Mouse (Mus musculus): ENCODE measurements around the gene Grxcr1. TPM values are rescaled to one million over a fixed set of nuclear protein-coding genes. Genes with fewer than 3 reads are reported as not detected.
A peak's percentile ranks its signal among the peaks of the same experiment; 100 is the strongest.

Gene Grxcr1
- polyA plus RNA-seq, 2 experiments: not detected

DNA sequence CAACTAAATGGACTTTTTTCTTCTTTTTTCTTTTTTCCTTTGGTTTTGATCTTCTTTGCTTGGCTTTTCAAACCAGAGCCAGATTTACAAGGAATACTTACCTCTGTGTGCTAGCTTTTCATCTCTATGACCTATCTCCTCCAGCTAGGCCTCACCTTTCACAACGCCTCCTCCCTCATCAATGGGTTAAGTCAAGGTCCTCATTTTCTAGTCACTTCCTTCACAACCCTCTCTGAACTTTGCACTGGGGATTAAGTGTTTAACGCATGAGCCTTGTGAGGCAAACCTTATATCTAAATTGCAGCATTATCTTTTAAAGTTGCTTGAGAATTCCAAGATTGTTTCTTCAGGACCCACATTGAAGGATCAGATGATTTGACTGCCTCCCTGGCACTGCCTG lies 27.2 kb upstream of the Grxcr1 start:
- WGBS (ENCODE audit: insufficient replicate concordance): 52% methylated on average over 2 of the region's 2 CpGs
- H3K4me3 ChIP-seq (ENCODE audit: insufficient read depth in 1 of 2, low read depth in 2 of 2, low read length in 2 of 2): no peak overlapping the region
- H3K9me3 ChIP-seq (ENCODE audit: control insufficient read depth, low read length): no peaks in the 10 kb centered on the region
- no peak for DNase-seq (ENCODE audit: low read depth in 3 of 3, low spot score in 3 of 3)
- H3K27ac ChIP-seq: no peak overlapping the region
- H3K4me1 ChIP-seq (replicated peaks; ENCODE audit: control insufficient read depth in 2 of 2, insufficient read depth in 2 of 2, low read length in 1 of 2): no peaks in the 10 kb centered on the region
- no peaks in the 10 kb centered on the region for H3K27me3 ChIP-seq (ENCODE audit: control insufficient read depth, insufficient read depth, low read length)
- no peaks in the 10 kb centered on the region for H3K36me3 ChIP-seq (replicated peaks; ENCODE audit: control insufficient read depth, insufficient read depth, low read depth)
- no peak for ATAC-seq (ENCODE audit: insufficient read depth)
- H3K4me2 ChIP-seq (ENCODE audit: low read depth): no peak overlapping the region
- TF ChIP-seq CTCF (IDR thresholded peaks at IDR 0.05; ENCODE audit: low read depth): no peak
- TF ChIP-seq EP300 (IDR thresholded peaks at IDR 0.05; ENCODE audit: low read depth): no peak
- no peak overlapping the region for H3K9ac ChIP-seq (replicated peaks)

DNA sequence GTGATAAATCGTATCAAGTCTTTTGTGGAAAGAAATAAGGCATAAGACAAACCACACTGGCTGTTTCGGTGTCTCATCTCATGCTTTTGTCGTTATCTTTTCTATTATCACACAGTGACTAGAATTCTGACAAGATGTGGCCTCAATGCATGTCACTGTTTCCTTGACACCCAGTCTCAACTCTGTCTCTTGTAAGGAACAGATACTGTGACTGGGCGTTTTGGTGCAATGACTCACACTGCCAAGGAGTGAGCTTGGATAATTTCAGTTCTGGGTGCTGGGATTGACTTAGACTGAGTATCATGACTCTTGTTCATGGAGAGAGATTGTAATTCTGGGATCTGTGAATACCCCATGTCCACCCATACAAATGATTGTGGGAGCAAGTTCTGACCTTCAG lies 24.6 kb upstream of the Grxcr1 start:
- ATAC-seq (ENCODE audit: insufficient read depth) (no peak), DNase-seq (ENCODE audit: low read depth in 3 of 3, low spot score in 3 of 3) (no peak)
- H3K4me3 ChIP-seq (ENCODE audit: insufficient read depth in 1 of 2, low read depth in 2 of 2, low read length in 2 of 2): no peak overlapping the region
- no peaks in the 10 kb centered on the region for H3K9me3 ChIP-seq (ENCODE audit: control insufficient read depth, low read length)
- no peaks in the 10 kb centered on the region for H3K36me3 ChIP-seq (replicated peaks; ENCODE audit: control insufficient read depth, insufficient read depth, low read depth)
- H3K27ac ChIP-seq: no peak overlapping the region
- no peaks in the 10 kb centered on the region for H3K4me1 ChIP-seq (replicated peaks; ENCODE audit: control insufficient read depth in 2 of 2, insufficient read depth in 2 of 2, low read length in 1 of 2)
- H3K9ac ChIP-seq (replicated peaks): no peak overlapping the region
- TF ChIP-seq CTCF (IDR thresholded peaks at IDR 0.05; ENCODE audit: low read depth) (no peak), EP300 (IDR thresholded peaks at IDR 0.05; ENCODE audit: low read depth) (no peak)
- 34% methylated on average over 4 of the region's 4 CpGs for WGBS (ENCODE audit: insufficient replicate concordance)
- no peak overlapping the region for H3K4me2 ChIP-seq (ENCODE audit: low read depth)
- no peaks in the 10 kb centered on the region for H3K27me3 ChIP-seq (ENCODE audit: control insufficient read depth, insufficient read depth, low read length)

DNA sequence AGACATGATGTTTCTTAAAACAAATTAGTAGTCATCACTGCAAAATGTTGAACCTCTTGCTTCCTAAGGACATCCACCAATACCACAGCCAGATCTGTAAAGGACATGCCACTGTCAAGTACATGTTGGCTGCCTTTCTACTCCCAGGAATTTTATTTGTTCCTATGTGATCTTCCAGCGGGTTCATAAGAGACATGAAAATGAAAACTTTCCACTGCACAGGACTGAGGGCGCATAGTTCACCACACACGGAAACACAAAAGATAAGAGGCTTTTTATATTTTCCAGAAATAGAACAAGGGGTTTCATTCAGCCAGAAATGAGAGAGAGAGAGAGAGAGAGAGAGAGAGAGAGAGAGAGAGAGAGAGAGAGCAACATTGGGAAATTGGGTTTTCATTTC lies 20.1 kb upstream of the Grxcr1 start:
- H3K4me1 ChIP-seq (replicated peaks; ENCODE audit: control insufficient read depth in 2 of 2, insufficient read depth in 2 of 2, low read length in 1 of 2): no peaks in the 10 kb centered on the region
- TF ChIP-seq CTCF (IDR thresholded peaks at IDR 0.05; ENCODE audit: low read depth) (no peak), EP300 (IDR thresholded peaks at IDR 0.05; ENCODE audit: low read depth) (no peak)
- 38% methylated on average over 3 of the region's 3 CpGs for WGBS (ENCODE audit: insufficient replicate concordance)
- DNase-seq (ENCODE audit: low read depth in 3 of 3, low spot score in 3 of 3) (no peak), ATAC-seq (ENCODE audit: insufficient read depth) (no peak)
- H3K4me2 ChIP-seq (ENCODE audit: low read depth): no peak overlapping the region
- no peaks in the 10 kb centered on the region for H3K9me3 ChIP-seq (ENCODE audit: control insufficient read depth, low read length)
- H3K9ac ChIP-seq (replicated peaks): no peak overlapping the region
- H3K36me3 ChIP-seq (replicated peaks; ENCODE audit: control insufficient read depth, insufficient read depth, low read depth): no peaks in the 10 kb centered on the region
- H3K4me3 ChIP-seq (ENCODE audit: insufficient read depth in 1 of 2, low read depth in 2 of 2, low read length in 2 of 2): no peak overlapping the region
- H3K27me3 ChIP-seq (ENCODE audit: control insufficient read depth, insufficient read depth, low read length): no peaks in the 10 kb centered on the region
- no peak overlapping the region for H3K27ac ChIP-seq

DNA sequence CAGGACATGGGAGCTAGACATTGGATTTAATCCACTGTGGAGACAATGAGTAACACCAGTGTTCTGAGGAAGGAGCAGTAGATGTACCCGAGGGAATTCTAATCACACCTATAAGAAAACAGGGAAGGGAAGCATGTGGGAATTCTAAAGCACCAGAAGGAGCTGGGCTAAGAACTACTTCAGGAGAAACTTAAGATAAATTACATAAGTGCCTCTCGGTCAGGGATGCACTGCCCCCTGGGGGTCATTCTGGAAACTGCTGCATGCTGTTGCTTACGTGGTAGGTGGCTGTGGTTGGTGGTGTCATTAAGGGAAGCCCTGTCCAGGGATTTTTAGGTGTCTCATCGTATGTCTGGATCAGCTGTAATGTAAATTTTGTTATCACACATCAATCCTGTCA lies 19.0 kb upstream of the Grxcr1 start:
- Histone ChIP-seq H3K9ac (replicated peaks) (no peak overlapping the region), H3K4me1 (replicated peaks; ENCODE audit: control insufficient read depth in 2 of 2, insufficient read depth in 2 of 2, low read length in 1 of 2) (no peaks in the 10 kb centered on the region), H3K4me3 (ENCODE audit: insufficient read depth in 1 of 2, low read depth in 2 of 2, low read length in 2 of 2) (no peak overlapping the region), H3K36me3 (replicated peaks; ENCODE audit: control insufficient read depth, insufficient read depth, low read depth) (no peaks in the 10 kb centered on the region), H3K27ac (no peak overlapping the region), H3K9me3 (ENCODE audit: control insufficient read depth, low read length) (no peaks in the 10 kb centered on the region), H3K27me3 (ENCODE audit: control insufficient read depth, insufficient read depth, low read length) (no peaks in the 10 kb centered on the region), H3K4me2 (ENCODE audit: low read depth) (no peak overlapping the region)
- DNase-seq (ENCODE audit: low read depth in 3 of 3, low spot score in 3 of 3) (peak; percentile 17 to 34 (median 19)), ATAC-seq (ENCODE audit: insufficient read depth) (no peak)
- TF ChIP-seq CTCF (IDR thresholded peaks at IDR 0.05; ENCODE audit: low read depth): peak; percentile 87
- TF ChIP-seq EP300 (IDR thresholded peaks at IDR 0.05; ENCODE audit: low read depth): no peak
- 7% methylated on average over 4 of the region's 4 CpGs for WGBS (ENCODE audit: insufficient replicate concordance)

DNA sequence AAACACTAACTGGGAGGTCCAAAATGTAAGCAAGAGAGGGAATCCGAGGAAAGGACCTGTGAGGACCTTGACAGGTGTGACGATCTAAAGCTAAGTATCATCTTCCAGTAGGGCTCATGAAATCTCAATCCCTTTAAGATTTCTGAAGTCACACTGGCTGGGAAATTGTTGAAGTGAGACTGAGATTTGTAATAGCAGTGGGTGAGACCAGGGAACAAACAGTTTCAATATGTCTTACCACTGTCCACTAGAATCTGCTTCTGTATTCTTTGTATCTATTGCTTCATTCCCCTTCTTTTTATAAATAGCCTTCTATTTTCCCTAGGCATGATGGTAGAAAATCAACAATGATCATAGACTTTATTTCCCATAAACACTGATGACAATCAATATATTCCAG lies 10.8 kb upstream of the Grxcr1 start:
- H3K27ac ChIP-seq: no peak overlapping the region

More for the DNA sequence above, 10.8 kb upstream of the Grxcr1 start:
- Histone ChIP-seq H3K36me3 (replicated peaks; ENCODE audit: control insufficient read depth, insufficient read depth, low read depth) (no peaks in the 10 kb centered on the region), H3K9ac (replicated peaks) (no peak overlapping the region), H3K4me2 (ENCODE audit: low read depth) (no peak overlapping the region), H3K9me3 (ENCODE audit: control insufficient read depth, low read length) (no peaks in the 10 kb centered on the region), H3K4me3 (ENCODE audit: insufficient read depth in 1 of 2, low read depth in 2 of 2, low read length in 2 of 2) (no peak overlapping the region), H3K27me3 (ENCODE audit: control insufficient read depth, insufficient read depth, low read length) (no peaks in the 10 kb centered on the region), H3K4me1 (replicated peaks; ENCODE audit: control insufficient read depth in 2 of 2, insufficient read depth in 2 of 2, low read length in 1 of 2) (no peaks in the 10 kb centered on the region)
- ATAC-seq (ENCODE audit: insufficient read depth) (no peak), DNase-seq (ENCODE audit: low read depth in 3 of 3, low spot score in 3 of 3) (no peak)
- TF ChIP-seq EP300 (IDR thresholded peaks at IDR 0.05; ENCODE audit: low read depth) (no peak), CTCF (IDR thresholded peaks at IDR 0.05; ENCODE audit: low read depth) (no peak)
- 56% methylated on average over 2 of the region's 2 CpGs for WGBS (ENCODE audit: insufficient replicate concordance)
